Mouse (Mus musculus) heart, postnatal 10 days (tissue): ENCODE results near the gene Olfr531. TPM values are rescaled to one million over a fixed set of nuclear protein-coding genes. Genes with fewer than 3 reads are reported as not detected.

ENCODE experiments used
- DNase-seq, 2 experiments: peaks; one replicate each; pipeline ENCODE4 v3.0.0; 2021
- intact Hi-C: fragments of 180-260 bp; cut with DNase I; formaldehyde crosslinking; loops from one replicate; pipeline ENCODE4 v1.15.1; 2025
- total RNA-seq, 2 experiments: library from RNA; stranded (reverse); gene quantifications; 2 replicates each; pipeline ENCODE4 v1.2.3; 2021

The Olfr531 gene
- not detected for total RNA-seq

DNA sequence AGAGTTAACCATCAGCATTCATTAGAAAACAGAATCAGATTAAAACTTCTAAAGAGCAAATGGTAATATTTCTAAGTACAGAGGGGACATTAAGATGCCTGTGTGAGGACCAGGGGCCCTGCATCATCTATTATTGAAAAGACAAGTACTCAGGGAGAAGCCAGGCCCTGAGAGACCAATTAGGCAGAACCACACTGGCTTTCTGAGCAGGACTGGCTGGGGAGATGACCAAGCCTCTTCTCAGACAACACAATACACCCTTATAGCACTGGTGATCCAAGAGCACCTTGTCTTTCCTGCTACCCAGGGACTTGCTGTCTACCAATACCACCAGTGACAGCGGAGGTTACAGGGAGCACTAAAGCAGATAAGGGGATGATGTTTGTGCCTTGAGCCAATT, at the start of gene Olfr531:
TSS of gene Olfr531 (minus strand) at position 101 of the 400 bp plus-strand sequence.
- intact Hi-C loops = no loop called here
- DNase-seq = no peak

DNA sequence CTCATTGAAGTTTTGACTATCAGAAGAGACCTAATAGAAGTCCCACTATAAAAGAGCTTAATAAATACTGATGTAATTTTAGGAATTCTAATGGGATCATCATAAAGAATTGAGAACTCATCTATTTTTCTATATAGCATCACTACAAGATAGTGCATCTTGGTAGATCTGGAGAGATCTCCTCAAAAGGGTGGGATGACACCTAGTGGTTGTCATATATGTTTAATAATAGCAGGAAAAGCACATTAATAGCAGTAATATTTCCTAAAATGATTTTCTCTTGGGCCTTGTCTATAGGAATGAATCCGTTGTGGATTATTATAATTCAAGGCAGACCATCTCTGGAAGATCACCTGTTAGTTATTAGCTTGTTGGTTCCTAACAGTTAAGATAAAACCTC, 40.4 kb upstream of the Olfr531 start:
- intact Hi-C loops = no loop called here
- DNase-seq = no peak

DNA sequence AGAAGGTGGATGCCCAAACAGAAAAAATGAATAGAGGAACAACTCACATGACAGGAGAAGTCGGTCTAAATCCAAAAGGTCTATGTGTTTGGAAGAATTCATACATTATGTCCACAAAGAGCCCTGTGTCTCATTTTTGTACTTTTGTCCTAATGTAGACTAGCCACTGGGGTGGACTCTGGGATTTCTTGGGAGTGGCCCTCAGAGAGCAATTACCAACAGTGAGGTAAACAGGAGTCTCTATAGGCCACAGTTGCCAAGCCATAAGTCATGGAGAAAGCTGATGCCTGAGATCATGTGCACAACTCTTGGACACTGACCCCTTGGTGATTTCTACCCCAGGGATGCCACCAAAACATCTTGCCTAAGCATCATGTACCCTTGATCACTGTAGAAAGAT, 18.8 kb upstream of the Olfr531 start, which contains the start of gene Olfr532:
TSS of gene Olfr532 (minus strand) at position 101 of the 400 bp plus-strand sequence.
- DNase-seq = no peak
- intact Hi-C loops = loop anchor here (2.0 kb wide), 1 partner anchor 107 kb away; no protein-coding TSS in a partner anchor

DNA sequence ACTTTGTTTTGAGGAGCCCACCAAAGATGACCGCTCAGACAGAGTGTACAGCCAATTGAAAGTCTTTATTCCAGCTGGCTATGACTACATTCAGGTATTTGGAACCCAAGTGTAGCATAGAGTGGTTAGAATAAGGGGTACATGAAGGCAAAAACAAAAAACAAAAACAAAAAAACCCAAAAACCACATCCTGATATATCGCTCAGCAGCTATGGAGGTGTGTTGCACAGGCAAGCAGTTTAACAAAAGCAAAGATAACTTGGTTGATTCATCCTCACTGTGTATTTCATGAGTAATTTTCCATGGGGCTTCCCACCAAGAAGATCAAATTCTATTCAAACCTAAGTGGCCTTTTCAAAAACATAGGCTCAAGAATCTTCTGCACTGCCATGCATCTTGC, 25.8 kb downstream of the Olfr531 start:
- intact Hi-C loops = no loop called here
- no peak for DNase-seq

DNA sequence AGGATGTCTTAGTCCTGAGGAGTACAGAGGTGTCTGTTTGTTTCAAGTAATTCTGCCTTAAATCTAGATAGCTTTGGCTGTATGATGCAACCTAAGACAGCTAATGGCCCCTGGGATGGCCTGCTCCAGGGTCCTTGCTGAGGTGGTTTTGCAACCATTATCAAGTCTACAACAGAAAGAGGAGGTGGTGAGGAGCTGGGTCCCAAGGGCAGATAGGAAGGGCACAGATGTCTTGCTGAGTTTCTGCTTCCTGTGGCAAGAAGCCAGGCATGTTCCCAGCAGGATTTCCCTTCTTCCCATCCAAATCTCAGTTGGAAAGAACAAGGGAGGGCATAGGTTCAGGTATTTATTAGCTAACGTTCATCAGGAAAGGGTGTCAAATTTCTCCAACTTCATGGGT, 26.5 kb downstream of the Olfr531 start, which contains the start of gene Olfr530:
TSS of gene Olfr530 (minus strand) at position 101 of the 400 bp plus-strand sequence.
- DNase-seq = no peak
- intact Hi-C loops = no loop called here

DNA sequence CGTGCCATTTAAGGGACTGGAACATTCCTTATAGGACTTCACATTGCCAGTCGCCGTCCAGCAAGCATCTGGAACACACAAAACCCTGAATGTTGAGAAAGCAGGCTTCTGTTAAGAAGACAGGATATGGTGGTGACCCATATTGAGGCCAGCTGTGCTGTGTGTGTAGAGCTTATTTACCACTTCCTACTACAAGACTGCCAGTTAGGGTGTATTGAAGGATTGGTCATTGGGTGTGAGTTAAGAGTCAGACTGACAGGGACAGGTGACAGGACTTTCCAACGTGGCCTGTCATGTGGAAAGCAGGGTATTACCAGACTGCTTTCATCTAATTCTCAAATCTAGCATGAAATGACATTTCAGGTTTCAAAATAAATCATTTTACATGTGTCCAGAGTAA, 28.4 kb downstream of the Olfr531 start:
- DNase-seq = no peak
- intact Hi-C loops = no loop called here

DNA sequence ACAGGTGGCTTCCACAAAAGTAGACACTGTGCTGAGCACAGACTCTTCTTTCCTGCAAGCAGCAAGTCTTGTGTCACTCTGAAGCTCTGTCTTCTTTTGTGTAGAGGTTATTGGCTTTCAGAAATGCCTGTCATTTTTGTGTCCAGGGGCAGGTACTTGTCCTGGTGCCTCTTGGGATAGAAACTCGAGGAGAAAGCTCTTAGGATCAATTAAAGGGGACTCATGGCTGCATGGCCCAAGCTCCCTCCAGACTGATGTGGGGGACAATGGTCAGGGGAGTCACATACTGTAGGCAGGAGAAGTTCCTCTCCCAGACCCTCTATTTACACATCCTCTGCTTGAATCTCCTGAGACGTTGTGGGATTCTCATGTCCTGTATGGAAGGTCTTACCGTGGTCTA, 41.1 kb downstream of the Olfr531 start, which contains the start of gene Olfr60:
TSS of gene Olfr60 (minus strand) at position 101 of the 400 bp plus-strand sequence.
- intact Hi-C loops = no loop called here
- no peak for DNase-seq

Other genes starting within 250 kb of the Olfr531 start
- under 1 TPM; 0.50 to 0.55 TPM for gene Sprn, start 248.0 kb downstream of the Olfr531 start, total RNA-seq
- gene Olfr522, start 238.2 kb downstream of the Olfr531 start, total RNA-seq = not detected
- gene Olfr523, start 229.7 kb downstream of the Olfr531 start, total RNA-seq = not detected
- gene Olfr524, start 197.0 kb downstream of the Olfr531 start, total RNA-seq = not detected
- gene Cd163l1, start 184.7 kb downstream of the Olfr531 start, total RNA-seq = not detected
- not detected for gene 5830411N06Rik, start 155.6 kb downstream of the Olfr531 start, total RNA-seq
- gene Olfr525, start 82.1 kb downstream of the Olfr531 start, total RNA-seq = not detected
- not detected for gene Olfr527, start 68.9 kb downstream of the Olfr531 start, total RNA-seq
- not detected for gene Olfr60, start 41.2 kb downstream of the Olfr531 start, total RNA-seq
- gene Olfr530, start 26.6 kb downstream of the Olfr531 start, total RNA-seq = not detected
- not detected for gene Olfr532, start 18.7 kb upstream of the Olfr531 start, total RNA-seq
- gene Olfr533, start 60.5 kb upstream of the Olfr531 start, total RNA-seq = not detected
- not detected for gene Olfr535, start 81.3 kb upstream of the Olfr531 start, total RNA-seq
- gene Olfr536, start 104.5 kb upstream of the Olfr531 start, total RNA-seq = not detected
- gene Olfr538, start 165.0 kb upstream of the Olfr531 start, total RNA-seq = not detected
- not detected for gene Olfr46, start 198.4 kb upstream of the Olfr531 start, total RNA-seq
- gene Olfr61, start 226.1 kb upstream of the Olfr531 start, total RNA-seq = not detected
- gene Olfr53, start 243.5 kb upstream of the Olfr531 start, total RNA-seq = not detected